Mouse (Mus musculus): ENCODE results near the gene Cs. TPM values are rescaled to one million over a fixed set of nuclear protein-coding genes. Genes with fewer than 3 reads are reported as not detected.
A peak's percentile ranks its signal among the peaks of the same experiment; 100 is the strongest.

The Cs gene
- total RNA-seq, 2 experiments from 2014 or later, result 277 to 286 TPM

DNA sequence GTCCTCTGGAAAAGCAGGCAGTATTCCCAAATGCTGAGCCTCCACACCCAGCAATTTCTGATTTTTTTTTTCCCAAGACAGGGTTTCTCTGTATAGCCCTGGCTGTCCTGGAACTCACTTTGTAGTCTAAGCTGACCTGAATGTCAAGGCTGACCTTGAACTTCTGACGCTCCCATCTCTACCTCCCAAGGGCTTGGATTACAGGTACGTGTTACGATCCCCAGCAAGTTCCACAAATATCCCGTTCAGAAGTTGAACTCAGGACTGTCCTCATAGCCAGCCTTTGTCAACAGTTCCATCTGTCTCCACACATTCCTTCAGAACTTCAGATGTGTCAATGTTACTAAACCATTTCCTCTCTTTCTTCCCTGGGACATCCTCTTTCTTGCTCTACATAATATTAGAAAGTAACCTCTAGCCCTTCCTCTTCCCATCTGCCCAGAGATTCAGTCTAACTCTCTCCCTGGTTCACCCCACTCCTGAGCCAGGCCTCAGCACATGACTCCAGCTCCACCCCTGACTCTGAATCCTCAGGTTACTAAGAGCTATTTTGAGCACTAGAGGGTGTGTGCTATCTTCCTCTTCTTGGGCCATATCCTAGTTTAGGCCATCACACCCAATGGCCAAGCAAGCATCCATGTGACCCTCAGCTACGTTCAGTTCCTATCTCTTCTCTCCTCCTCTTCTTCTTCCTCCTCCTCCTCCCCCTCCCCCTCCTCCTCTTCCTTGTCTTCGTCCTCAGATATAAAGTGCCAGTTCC, 35.6 kb downstream of the Cs start:
- DNase-seq (ENCODE audit: low spot score in 2 of 2), result no peak

DNA sequence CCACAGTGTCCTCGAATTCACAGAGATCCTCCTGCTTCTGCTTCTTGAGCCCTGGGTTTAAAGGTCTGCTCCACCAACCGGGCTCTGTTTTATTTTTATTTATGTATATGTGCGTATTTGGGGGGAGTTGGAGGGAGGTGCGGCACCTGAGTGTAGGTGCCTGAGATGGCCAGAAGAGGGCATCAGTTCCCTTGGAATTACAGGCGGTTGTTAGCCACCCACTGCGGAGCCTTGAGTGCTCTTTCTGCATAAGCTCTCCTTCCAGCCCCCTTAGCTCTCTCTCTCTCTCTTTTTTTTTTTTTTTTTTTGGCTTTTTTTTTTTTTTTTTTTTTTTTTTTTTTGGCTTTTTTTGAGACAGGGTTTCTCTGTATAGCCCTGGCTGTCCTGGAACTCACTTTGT, 36.9 kb downstream of the Cs start:
- no peak for DNase-seq (ENCODE audit: low spot score in 2 of 2)

DNA sequence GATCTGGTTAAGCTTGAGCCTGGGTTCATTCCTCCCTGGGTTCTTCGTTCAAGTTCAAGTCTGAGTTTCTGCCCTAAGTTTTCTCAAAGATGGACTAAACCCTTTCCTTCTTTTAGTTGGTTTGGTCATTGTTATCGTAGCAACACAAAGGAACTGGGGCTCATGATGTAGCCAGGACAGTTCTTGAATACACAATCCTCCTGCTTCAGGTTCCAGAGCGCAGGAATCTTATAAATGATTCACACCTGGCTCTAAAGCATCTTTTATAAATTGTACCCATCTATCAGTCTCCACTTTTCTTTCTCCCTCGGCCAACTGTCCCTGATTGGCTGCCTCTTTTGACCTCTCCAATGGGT, 38.5 kb downstream of the Cs start:
- DNase-seq (ENCODE audit: low spot score in 2 of 2), result no peak

DNA sequence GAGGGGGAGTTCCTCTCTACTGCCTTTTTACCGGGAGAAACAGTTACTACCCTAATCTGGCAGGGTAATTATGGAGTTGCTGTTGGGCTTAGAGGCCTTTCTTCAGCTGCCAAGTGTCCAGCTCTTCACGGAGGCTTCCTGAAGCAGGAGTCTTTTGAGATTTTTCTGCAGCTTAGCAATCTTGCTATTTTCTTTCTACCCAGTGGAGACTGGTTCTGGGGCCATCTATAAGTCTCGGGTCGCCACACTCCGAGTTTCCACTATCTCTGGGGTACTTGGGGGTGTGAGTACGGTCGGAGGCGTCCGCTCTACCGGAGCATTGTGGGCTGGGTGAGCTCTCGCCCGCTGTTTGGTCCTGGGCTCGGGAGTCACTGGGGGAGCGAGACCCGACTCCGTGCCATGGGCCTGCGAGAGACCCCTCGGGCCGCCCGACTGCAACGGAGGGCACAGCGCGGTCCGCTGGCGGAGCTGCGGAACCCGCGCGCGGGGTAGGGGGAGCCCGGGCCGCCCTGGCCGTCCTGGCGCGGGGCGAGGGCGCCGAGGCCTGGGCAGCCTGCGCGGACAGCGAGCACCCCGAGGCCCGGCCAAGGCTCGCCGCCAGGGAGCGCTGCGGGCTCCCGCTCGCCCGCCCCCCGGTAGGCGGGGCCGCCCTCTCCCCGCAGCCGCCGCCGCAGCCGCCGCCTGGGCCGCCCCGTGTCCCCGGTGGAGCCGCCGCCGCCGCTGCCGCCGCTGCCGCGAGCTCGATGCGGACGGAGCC, 39.1 kb downstream of the Cs start, which contains the start of gene Ankrd52:
TSS of gene Ankrd52 (plus strand) at position 661 of the 757 bp plus-strand sequence.
- DNase-seq (ENCODE audit: low spot score in 2 of 2), result peak; percentile 82 to 92

DNA sequence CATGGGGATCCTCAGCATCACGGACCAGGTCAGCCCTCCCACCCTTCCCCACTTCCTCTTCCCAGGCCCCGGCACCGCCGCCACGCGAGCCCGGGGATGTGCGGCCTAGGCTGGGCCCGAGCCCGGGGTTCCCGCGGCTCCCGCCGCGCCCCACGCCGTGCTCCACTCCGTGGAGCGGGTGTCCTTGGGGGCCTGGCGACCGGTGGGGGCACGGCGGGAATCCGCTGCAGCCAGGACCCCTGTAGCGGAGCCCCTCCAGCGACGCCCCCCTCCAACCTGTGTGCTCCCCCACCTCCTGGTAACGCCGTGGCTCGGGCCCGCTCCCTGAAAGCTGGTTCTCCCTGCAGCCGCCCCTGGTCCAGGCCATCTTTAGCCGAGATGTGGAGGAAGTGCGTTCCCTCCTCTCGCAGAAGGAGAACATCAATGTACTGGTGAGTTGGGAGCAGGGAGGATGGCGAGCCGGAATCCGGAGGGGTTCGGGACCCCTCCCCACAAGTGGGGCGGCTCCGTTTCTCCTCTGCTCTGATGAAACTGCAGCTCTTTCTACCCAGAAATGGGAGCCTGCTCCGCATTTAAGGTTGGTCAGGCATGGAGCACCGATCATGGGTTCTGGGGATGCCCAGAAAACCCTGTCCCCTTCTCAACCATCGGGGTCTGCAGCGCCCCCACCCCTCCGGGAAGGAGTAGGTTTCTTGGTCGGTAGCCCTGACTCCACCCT, 39.8 kb downstream of the Cs start:
- peak; percentile 62 to 69 for DNase-seq (ENCODE audit: low spot score in 2 of 2)

DNA sequence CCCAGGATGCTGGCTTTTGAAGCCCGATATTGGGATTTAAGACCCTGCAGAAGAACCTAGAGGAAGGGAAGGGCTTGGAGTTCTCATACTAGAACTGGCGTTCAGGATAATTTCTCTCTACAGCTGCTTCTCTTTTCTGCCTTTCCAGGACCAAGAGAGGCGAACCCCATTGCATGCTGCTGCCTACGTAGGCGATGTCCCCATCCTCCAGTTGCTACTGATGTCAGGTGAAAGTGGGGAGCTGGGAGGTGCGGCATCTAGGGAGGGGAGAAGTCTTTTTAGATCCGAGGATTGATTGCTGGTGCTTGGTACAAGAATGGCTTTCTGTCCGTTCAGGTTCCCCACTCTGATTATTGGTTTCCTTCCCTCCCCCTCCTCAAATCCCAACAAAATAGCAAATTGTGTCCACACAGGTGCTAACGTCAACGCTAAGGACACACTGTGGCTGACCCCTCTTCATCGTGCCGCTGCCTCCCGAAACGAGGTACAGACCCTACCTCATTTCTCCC, 40.5 kb downstream of the Cs start:
- DNase-seq (ENCODE audit: low spot score in 2 of 2), result no peak

DNA sequence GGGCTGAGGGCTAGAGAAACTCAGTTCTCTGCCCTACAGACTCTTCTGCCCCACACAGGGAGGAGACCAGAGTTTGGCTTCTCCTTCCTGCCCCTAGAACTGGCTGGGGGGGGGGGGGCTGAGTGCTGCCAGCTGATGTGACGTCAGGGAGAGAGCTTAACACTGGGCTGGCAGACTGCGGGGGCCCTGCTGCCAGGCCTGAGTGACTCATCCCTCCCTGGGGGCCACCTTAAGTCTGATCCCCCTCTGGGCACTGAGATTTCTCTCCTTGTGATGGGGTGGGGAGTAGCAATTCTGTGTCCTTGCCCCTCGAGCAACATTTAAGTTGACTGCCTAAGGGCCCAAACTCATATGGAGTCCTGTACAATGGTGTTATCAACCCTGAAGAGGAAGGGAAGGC, 40.9 kb downstream of the Cs start:
- no peak for DNase-seq (ENCODE audit: low spot score in 2 of 2)

DNA sequence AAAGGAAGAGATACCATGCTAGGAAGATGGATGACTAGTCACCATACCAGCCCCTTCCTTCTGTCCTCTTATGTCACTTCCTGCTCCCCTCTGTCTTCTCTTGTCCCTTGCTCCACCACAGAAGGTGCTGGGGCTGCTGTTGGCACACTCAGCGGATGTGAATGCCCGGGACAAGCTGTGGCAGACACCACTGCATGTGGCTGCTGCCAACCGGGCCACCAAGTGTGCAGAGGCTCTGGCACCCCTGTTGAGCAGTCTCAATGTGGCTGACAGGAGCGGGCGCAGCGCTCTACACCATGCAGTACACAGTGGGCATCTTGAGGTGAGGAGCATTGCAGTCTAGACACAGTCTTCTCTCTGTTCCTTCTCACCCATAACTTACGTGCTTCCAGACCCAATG, 41.7 kb downstream of the Cs start:
- no peak for DNase-seq (ENCODE audit: low spot score in 2 of 2)

DNA sequence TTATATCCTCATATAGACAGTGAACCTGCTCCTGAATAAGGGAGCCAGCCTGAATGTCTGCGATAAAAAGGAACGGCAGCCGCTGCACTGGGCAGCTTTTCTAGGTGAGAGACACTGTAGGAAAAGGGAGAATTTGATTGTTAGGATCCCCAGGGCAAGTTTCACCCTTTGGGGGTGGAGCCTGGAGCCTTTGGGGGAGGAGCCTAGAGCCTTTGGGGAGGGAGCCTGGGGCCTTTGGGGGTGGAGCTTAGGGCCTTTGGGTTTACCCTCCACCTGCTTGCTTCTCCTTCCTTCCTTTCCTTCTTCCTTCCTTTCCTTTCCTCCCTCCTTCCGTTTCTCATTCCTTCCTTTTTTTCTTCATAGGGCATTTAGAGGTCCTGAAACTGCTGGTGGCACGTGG, 43.0 kb downstream of the Cs start:
- no peak for DNase-seq (ENCODE audit: low spot score in 2 of 2)

DNA sequence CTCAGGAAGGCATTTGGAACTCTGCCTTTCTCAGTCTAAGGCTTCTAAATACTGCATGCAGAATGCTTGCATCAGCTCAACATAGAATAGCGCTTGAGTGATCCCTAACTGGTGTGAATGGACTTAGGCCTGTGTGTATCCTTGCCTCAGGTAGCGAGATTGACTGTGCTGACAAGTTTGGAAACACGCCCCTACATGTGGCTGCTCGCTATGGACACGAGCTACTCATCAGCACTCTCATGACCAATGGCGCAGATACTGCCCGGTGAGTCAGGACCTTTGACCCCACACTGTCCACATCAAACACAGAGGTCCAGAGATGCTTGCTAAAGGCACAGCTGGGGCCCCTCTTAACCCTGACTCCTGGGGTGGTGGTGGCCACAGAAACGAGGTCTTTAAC, 44.9 kb downstream of the Cs start:
- DNase-seq (ENCODE audit: low spot score in 2 of 2), result no peak

DNA sequence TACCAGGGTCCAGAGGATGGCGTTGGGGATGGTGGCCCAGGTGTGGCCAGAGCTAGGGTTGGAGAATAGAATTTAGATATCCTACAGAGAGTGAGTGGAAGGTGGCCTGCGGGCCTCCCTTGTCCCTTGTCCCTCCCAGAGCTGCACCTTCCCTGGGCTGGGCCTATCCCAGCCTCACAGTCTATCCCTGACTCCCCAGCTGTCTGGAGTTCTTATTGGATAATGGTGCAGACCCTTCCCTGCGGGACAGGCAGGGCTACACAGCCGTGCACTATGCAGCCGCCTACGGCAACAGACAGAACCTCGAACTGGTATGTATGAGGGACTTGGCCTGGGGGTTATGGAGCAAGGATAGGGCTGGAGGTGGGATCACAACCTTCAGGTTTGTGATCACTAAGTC, 48.4 kb downstream of the Cs start:
- DNase-seq (ENCODE audit: low spot score in 2 of 2), result no peak

DNA sequence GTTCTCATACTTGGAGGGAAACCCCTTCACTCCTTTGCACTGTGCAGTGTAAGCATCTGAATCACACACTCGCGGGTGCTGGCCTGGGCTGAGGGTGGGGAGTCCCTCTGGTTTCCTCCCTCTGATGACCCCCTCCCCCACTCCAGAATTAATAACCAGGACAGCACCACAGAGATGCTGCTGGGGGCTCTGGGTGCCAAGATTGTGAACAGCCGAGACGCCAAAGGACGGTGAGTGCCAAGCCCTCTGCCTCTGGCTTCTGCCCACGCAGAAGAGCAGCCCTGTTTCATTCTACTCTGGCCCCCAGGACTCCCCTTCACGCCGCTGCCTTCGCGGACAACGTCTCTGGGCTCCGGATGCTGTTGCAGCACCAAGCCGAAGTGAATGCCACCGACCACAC, 51.4 kb downstream of the Cs start:
- DNase-seq (ENCODE audit: low spot score in 2 of 2), result no peak

DNA sequence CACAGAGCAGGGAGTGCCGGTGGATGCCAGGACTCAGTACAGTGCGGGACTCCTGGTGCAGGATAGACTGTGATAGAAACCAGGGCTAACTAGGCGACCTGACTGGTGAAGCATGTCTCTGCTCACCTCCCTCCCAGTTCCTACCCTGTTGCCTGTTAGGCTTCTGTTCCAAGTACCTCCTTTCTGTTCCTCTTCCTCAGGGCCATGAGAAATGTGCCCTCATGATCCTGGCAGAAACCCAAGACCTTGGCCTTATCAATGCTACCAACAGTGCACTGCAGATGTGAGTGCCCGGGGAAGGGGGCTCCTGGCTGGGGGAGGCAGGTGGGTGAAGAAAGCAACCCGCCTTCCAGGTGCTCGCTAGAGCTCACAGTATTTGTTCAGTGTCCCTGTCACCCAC, 52.0 kb downstream of the Cs start:
- no peak for DNase-seq (ENCODE audit: low spot score in 2 of 2)

DNA sequence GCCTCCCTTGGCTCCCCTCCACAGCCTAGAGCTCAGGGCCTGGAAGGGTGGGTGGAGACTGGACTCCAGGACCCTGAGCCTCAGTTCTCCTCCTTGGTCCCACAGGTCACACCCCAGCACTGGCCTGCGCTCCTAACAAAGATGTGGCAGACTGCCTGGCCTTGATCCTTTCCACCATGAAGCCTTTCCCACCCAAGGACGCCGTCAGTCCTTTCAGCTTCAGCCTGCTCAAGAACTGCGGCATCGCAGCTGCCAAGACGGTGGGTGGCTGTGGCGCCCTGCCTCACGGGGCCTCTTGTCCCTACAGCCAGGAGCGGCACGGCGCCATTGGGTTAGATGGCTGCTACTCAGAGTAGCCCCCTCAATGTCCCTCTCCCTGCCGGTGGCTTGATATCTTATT, 52.8 kb downstream of the Cs start:
- DNase-seq (ENCODE audit: low spot score in 2 of 2), result no peak

DNA sequence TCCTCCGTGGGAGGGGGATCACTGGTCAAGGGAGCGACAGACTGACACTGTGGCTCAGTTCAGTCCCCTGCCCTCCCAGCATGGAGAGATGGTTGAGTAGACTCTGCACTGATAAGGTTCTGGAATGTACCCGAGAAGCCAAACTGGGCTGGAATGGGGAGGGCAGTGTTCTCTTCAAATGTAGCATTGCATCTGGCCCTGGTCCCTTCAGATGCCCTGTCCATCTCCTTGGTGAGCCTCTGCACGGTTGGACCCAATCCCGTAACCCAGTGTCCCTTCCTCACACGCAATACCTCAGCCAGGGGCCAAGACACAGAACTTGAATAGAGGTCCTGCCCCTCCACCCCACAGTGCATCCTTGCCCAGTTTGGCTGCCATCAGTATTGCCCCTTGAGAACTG, 54.3 kb downstream of the Cs start:
- no peak for DNase-seq (ENCODE audit: low spot score in 2 of 2)

DNA sequence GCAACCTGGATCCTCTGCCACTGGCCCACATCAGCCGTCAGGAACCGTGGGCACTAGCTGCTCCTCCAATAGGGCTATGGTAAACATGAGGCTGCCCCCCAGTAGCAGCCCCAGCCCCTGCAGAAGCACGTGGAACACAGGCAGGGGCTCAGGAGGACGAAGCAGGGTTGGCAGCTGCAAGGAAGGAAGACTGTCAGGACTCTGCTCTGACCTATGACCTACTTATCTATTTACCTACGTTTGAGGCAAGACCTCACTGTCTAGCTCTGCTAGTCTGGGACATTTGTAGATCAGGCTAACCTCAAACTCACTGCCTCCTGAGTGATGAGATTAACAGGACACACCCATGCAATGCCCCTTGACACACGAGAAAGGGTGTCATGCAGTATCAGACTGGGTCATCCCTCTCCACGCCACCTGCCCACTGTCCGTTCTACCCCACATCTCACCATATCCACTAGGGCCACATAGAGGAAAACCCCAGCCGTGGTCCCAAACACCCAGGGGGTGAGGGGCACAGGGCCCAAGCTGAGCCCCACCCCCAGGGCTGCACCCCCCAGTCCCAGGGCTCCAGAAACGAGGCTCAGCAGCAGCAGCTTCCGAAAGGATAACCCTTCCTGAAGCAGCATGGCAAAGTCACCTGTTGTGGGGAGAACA, 58.6 kb downstream of the Cs start:
- DNase-seq (ENCODE audit: low spot score in 2 of 2), result no peak

DNA sequence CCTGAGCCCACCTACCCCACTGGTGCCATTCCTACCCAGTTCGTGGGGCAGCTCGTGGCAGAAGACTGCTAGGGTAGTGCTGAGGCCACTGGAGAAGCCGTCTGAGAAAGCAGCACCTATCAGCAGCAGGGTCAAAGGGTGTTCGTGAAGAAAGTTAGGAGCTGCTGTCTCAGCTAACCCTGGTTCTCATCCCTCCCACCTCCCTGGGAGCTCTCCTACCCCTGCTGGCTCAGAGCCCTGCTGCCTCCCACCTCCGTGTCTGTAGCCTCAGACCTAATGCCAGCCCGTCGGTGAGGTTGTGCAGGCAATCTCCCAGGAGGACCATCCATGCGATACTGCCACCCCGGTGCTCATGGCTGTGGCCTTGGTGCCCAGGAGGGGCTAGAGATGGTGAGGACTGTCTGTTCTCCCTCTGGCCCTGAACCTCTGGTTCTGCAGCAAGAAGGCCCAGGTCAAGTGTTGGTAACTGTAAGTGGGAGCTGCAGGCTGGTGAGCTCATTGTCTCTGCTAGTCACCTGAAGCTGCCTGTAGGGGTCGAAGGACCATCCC, 59.3 kb downstream of the Cs start:
- DNase-seq (ENCODE audit: low spot score in 2 of 2), result no peak

DNA sequence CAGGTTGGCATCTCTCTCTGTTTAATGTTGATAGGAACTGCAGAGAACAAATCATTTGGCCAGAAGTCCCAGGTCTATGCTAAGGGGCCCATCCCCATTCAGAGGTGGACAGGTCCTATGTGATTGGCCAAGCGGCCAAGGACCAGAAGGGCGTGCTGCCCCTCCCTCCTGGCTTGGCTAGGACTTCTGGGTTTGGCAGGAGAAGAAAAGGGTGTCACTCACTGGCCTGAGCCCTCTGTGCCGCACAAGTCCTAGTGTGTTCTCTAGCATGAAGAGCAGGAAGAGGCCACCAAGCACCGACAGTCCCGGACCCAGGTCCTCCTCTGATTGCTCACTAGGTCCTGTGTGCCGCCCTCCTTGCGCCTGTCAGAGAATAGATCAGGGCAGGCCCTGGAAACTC, 59.9 kb downstream of the Cs start:
- DNase-seq (ENCODE audit: low spot score in 2 of 2), result no peak

DNA sequence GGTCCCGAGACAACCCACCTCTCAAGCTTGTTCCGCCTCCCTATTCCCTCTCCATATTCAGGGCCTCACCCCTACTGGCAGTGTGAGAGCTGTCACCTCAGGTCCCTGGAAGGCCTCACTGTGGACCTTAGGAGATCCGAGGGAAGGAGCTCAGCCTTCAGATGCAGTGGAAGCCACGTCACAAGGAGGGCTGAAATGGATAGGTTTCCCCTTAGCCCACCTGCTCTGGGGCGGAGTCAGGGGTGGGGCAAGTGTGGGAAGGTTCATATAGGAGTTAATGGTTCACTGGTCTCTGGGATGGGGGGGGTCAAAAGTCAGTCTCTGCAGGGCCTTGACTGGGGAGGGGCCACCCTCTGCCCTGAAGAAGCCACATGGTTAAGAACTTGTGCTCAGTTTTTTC, 62.8 kb downstream of the Cs start:
- no peak for DNase-seq (ENCODE audit: low spot score in 2 of 2)

DNA sequence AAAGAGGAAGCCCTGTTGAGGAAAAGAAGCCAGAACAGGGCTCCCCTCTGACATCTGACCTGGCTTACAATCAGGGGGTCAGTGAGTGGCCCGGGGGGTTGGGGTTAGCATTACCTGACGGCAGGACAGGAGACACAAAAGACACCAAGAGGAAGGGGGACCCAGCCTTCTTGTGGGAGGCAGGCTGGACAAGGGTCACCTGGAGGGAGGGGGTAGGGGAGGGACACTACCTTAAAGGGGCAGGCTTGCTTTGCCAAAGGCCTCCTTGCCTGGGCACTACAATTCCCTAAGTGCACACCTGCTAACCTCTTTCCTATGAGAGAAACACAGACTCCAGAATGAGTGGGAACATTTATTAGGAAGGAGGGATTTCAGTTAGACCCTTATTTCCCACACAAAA, 63.5 kb downstream of the Cs start, which contains the start of gene Slc39a5:
TSS of gene Slc39a5 (minus strand) at position 174 of the 400 bp plus-strand sequence.
- DNase-seq (ENCODE audit: low spot score in 2 of 2), result no peak

DNA sequence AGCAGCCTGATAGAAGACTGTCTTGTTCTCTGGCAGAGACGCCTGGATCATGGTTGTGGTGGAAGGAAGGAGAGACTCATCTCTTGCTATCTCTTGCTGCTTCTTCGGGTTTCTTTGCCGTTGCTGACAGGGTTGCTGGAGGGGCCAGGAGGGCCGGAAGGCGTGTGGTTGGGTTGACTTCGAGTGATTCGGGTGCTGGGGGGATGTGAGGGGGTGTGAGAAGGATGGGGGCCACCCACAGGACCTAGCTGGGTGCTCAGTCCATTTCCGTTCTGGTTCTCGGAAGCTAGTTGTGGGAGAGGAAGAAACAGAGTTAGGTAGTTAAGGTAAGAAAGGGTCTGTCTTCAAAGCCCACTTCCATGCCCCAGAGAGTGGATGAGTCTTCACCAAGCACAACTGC, 64.1 kb downstream of the Cs start:
- no peak for DNase-seq (ENCODE audit: low spot score in 2 of 2)

Measured in layer of hippocampus, postnatal 10 days (tissue).